Mouse (Mus musculus): ENCODE results near the gene Abca12.

GRCm38 (mm10) chr1:71297021-71297420, 117.7 kb downstream of the Abca12 start:
- no peak for TF ChIP-seq CTCF (IDR thresholded peaks at IDR 0.05; ENCODE audit: low read depth, low read length)
- TF ChIP-seq GATA1 (IDR thresholded peaks at IDR 0.05; ENCODE audit: borderline replicate concordance, low read length), result no peak
- no peak for TF ChIP-seq TAL1 (conservative IDR thresholded peaks at IDR 0.05; ENCODE audit: low read depth, low read length)
- no peak for TF ChIP-seq POLR2AphosphoS5 (IDR thresholded peaks at IDR 0.05; ENCODE audit: insufficient replicate concordance, low read depth, low read length)
